Mouse (Mus musculus): ENCODE measurements around the gene Hk3. TPM values are rescaled to one million over a fixed set of nuclear protein-coding genes. Genes with fewer than 3 reads are reported as not detected.

The Hk3 gene
- 1.1 and 1.4 TPM in 2 replicates for polyA plus RNA-seq (2016; fragmentation: Nextera tagmentation; extraction: Ambion mirVana)

DNA sequence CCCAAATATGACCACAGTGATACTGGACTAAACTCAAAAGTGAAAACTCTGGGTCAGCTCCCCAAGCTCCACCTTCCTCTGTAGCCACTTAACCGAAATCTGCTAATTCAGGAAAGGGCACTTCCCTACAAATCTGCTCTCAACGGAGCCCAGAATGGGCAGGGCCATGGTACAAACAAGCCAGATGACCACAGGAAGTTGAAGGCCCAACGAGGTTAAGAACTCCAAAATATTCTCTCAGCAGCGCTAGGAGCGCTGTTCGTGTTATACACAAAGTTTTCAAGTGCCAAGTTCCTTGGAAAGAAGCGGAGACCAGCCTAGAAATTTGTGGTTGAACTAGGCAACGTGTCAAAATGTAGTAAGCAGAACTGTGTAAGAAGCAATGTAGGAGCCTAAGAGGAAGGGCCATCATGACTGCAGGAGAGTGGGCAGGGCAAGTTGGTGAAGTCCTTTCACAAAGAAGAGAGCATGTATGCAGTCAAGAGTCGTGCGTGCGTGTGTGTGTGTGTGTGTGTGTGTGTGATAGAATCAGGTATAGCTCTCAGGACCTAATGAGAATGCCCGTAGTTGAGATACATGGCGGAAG is at the start of gene Hk3:
TSS of gene Hk3 (minus strand) at position 192 of the 586 bp plus-strand sequence.
- Histone ChIP-seq H3K4me1 (peaks cover 14% of the 10 kb centered on the region), H3K36me3 (peaks cover 9% of the 10 kb centered on the region), H3K27me3 (ENCODE audit: low read depth, poor library complexity, severe bottlenecking) (no peaks in the 10 kb centered on the region; the same call in 1 of the 2 replicates), H3K9me3 (replicated peaks) (no peaks in the 10 kb centered on the region), H3K27ac (replicated peaks) (no peak within 1 kb of the TSS), H3K4me3 (no peak within 1 kb of the TSS)
- no peak for DNase-seq (ENCODE audit: low spot score)
- 90% methylated on average over 13 of the region's 13 CpGs for WGBS

GRCm38 (mm10) chr13:55069719-55070118 is 48.5 kb upstream of the Hk3 start:
- no peaks in the 10 kb centered on the region for H3K36me3 ChIP-seq
- no peaks in the 10 kb centered on the region for H3K27me3 ChIP-seq (ENCODE audit: low read depth, poor library complexity, severe bottlenecking)
- no peaks in the 10 kb centered on the region for H3K4me1 ChIP-seq
- no peak for DNase-seq (ENCODE audit: low spot score)
- no peaks in the 10 kb centered on the region for H3K9me3 ChIP-seq (replicated peaks)
- no peak overlapping the region for H3K27ac ChIP-seq (replicated peaks)
- no peak overlapping the region for H3K4me3 ChIP-seq
- WGBS: 67% methylated on average over 7 of the region's 7 CpGs

- H3K4me1 ChIP-seq: no peaks in the 10 kb centered on the region
- no peaks in the 10 kb centered on the region for H3K27me3 ChIP-seq (ENCODE audit: low read depth, poor library complexity, severe bottlenecking)
- H3K4me3 ChIP-seq: no peak overlapping the region
- DNase-seq (ENCODE audit: low spot score): no peak
- WGBS: 92% methylated on average over 2 of the region's 2 CpGs
- H3K9me3 ChIP-seq (replicated peaks): no peaks in the 10 kb centered on the region
- peaks cover 11% of the 10 kb centered on the region; the same call in 1 of the 2 replicates for H3K36me3 ChIP-seq
- no peak overlapping the region for H3K27ac ChIP-seq (replicated peaks)
Measured at GRCm38 (mm10) chr13:55063276-55063675, 42.1 kb upstream of the Hk3 start.

- H3K27ac ChIP-seq (replicated peaks): no peak overlapping the region
- DNase-seq (ENCODE audit: low spot score): no peak
Measured at GRCm38 (mm10) chr13:55058042-55058441, 36.9 kb upstream of the Hk3 start.

DNA sequence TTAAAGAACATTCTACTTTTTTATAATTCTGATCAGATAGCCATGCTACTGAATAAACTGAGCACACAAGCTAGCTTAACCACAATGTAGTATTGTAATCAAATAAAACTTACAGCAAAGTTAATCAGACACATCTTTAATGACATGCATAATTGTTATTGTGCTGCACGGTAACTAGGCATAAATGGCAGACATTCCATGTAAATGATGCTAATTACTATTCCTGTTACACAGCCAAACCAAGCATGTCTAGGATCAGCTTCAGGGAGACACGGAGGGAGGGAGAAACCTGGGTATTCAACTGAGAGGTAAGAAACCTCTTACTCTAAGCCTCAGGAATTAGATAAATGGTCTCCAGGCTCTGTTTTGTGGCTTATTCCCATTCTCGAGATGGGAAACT is 26.5 kb upstream of the Hk3 start:
- Histone ChIP-seq H3K27me3 (ENCODE audit: low read depth, poor library complexity, severe bottlenecking) (no peaks in the 10 kb centered on the region), H3K4me3 (no peak overlapping the region), H3K9me3 (replicated peaks) (no peaks in the 10 kb centered on the region), H3K36me3 (peaks cover 21% of the 10 kb centered on the region), H3K4me1 (no peaks in the 10 kb centered on the region), H3K27ac (replicated peaks) (no peak overlapping the region)
- whole genome bisulfite sequencing: 85% methylated on average over 3 of the region's 3 CpGs
- no peak for DNase-seq (ENCODE audit: low spot score)

More at GRCm38 (mm10) chr13:55058042-55058441, 36.9 kb upstream of the Hk3 start:
- no peaks in the 10 kb centered on the region for H3K27me3 ChIP-seq (ENCODE audit: low read depth, poor library complexity, severe bottlenecking)
- WGBS: 90% methylated on average over 2 of the region's 2 CpGs
- no peak overlapping the region for H3K4me3 ChIP-seq
- no peaks in the 10 kb centered on the region for H3K4me1 ChIP-seq
- no peaks in the 10 kb centered on the region for H3K9me3 ChIP-seq (replicated peaks)
- H3K36me3 ChIP-seq: peaks cover 28% of the 10 kb centered on the region

DNA sequence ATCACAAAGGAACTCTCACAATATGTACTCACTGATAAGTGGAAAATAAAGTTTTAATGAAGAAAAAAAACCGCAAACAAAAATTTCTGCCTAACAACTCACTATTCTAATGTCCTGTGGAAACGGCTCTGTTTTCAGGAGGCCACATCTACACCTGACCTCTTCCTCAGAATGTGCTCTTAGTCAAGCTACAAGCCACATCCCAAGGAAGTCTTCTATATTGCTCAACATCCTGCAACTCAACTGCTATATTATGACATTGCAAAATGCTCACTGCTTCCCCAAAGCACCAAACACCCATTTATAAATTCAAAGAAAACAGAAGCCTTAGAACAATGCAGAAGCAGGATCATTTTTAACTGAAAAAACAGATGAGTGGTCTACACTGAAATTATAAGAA is 18.8 kb upstream of the Hk3 start:
- DNase-seq (ENCODE audit: low spot score): no peak
- Histone ChIP-seq H3K36me3 (peaks cover 19% of the 10 kb centered on the region), H3K27ac (replicated peaks) (no peak overlapping the region), H3K4me3 (no peak overlapping the region), H3K27me3 (ENCODE audit: low read depth, poor library complexity, severe bottlenecking) (no peaks in the 10 kb centered on the region), H3K4me1 (no peaks in the 10 kb centered on the region), H3K9me3 (replicated peaks) (no peaks in the 10 kb centered on the region)
- 94% methylated on average over 2 of the region's 2 CpGs for WGBS

DNA sequence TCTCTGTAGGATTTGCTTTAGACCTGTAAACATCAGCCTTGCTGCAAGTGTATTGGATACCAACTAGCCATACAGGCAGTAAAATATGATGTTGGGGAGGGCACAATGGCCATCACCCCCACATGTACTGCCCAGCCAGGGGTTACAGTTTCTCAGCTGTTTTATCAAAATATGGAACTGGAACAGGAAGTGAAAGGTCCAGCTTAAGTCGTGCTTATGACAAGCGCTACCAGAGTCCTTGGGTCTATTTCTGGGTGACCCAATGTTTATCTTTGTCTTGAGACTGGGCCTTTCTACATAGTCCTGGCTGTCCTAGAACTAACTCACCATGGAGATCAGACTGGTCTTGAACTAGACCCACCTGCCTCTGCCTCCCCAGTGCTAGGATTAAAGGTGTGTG is 3.0 kb upstream of the Hk3 start:
- peaks cover 24% of the 10 kb centered on the region for H3K36me3 ChIP-seq
- no peak overlapping the region for H3K4me3 ChIP-seq
- no peaks in the 10 kb centered on the region for H3K9me3 ChIP-seq (replicated peaks)
- H3K4me1 ChIP-seq: peaks cover 11% of the 10 kb centered on the region
- H3K27me3 ChIP-seq (ENCODE audit: low read depth, poor library complexity, severe bottlenecking): no peaks in the 10 kb centered on the region
- DNase-seq (ENCODE audit: low spot score): no peak
- no peak overlapping the region for H3K27ac ChIP-seq (replicated peaks)
- WGBS: 93% methylated on average over 2 of the region's 2 CpGs

- DNase-seq (ENCODE audit: low spot score): no peak
- H3K36me3 ChIP-seq: peaks cover 12% of the 10 kb centered on the region
- WGBS: 85% methylated on average over 9 of the region's 9 CpGs
- H3K9me3 ChIP-seq (replicated peaks): no peaks in the 10 kb centered on the region
- no peak overlapping the region for H3K4me3 ChIP-seq
- no peak overlapping the region for H3K27ac ChIP-seq (replicated peaks)
- H3K4me1 ChIP-seq: peaks cover 14% of the 10 kb centered on the region
- H3K27me3 ChIP-seq (ENCODE audit: low read depth, poor library complexity, severe bottlenecking): no peaks in the 10 kb centered on the region
Measured at GRCm38 (mm10) chr13:55022715-55023114, 1.5 kb upstream of the Hk3 start.

GRCm38 (mm10) chr13:55022256-55022655 is 1.1 kb upstream of the Hk3 start:
- Histone ChIP-seq H3K4me3 (no peak overlapping the region), H3K4me1 (peaks cover 14% of the 10 kb centered on the region), H3K27ac (replicated peaks) (no peak overlapping the region), H3K9me3 (replicated peaks) (no peaks in the 10 kb centered on the region), H3K36me3 (peaks cover 10% of the 10 kb centered on the region), H3K27me3 (ENCODE audit: low read depth, poor library complexity, severe bottlenecking) (no peaks in the 10 kb centered on the region; the same call in 1 of the 2 replicates)
- no peak for DNase-seq (ENCODE audit: low spot score)
- 63% methylated on average over 4 of the region's 4 CpGs for WGBS

DNA sequence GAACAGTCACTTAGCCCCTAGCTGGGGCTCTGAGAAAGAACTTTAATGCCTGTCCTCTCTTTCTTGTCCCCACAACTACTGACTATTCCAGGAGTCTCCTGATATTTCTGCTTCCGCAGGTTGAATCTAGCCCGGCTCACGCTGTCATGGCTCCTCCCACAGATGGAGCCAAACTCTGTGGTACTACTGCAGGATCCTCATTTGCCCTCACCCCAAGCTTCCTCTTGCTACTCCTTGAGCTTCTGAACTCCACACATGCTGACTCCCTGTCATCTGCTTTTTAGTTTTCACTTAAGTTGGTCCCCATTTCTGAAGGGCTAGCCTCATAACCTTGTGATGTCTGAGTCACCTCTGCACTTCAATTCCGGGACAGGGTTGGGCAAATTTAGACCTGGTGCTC is 1.1 kb downstream of the Hk3 start:
- H3K4me1 ChIP-seq: peaks cover 18% of the 10 kb centered on the region
- no peak overlapping the region for H3K27ac ChIP-seq (replicated peaks)
- H3K36me3 ChIP-seq: no peaks in the 10 kb centered on the region
- H3K27me3 ChIP-seq (ENCODE audit: low read depth, poor library complexity, severe bottlenecking): peaks cover 6% of the 10 kb centered on the region
- no peak for DNase-seq (ENCODE audit: low spot score)
- H3K9me3 ChIP-seq (replicated peaks): no peaks in the 10 kb centered on the region
- no peak overlapping the region for H3K4me3 ChIP-seq
- WGBS: 93% methylated on average over 4 of the region's 4 CpGs

GRCm38 (mm10) chr13:55019181-55019580 is 2.0 kb downstream of the Hk3 start:
- Histone ChIP-seq H3K27ac (replicated peaks) (no peak overlapping the region), H3K36me3 (no peaks in the 10 kb centered on the region), H3K9me3 (replicated peaks) (no peaks in the 10 kb centered on the region), H3K4me1 (peaks cover 27% of the 10 kb centered on the region), H3K27me3 (ENCODE audit: low read depth, poor library complexity, severe bottlenecking) (peaks cover 14% of the 10 kb centered on the region), H3K4me3 (no peak overlapping the region)
- 67% methylated on average over 3 of the region's 3 CpGs for WGBS
- no peak for DNase-seq (ENCODE audit: low spot score)

GRCm38 (mm10) chr13:55018700-55019099 is 2.5 kb downstream of the Hk3 start:
- peaks cover 14% of the 10 kb centered on the region for H3K27me3 ChIP-seq (ENCODE audit: low read depth, poor library complexity, severe bottlenecking)
- no peak for DNase-seq (ENCODE audit: low spot score)
- WGBS: 90% methylated on average over 9 of the region's 9 CpGs
- H3K4me1 ChIP-seq: peaks cover 32% of the 10 kb centered on the region
- H3K4me3 ChIP-seq: no peak overlapping the region
- H3K36me3 ChIP-seq: no peaks in the 10 kb centered on the region
- no peak overlapping the region for H3K27ac ChIP-seq (replicated peaks)
- no peaks in the 10 kb centered on the region for H3K9me3 ChIP-seq (replicated peaks)

GRCm38 (mm10) chr13:55017898-55018599 is 3.1 kb downstream of the Hk3 start:
- 84% methylated on average over 8 of the region's 8 CpGs for WGBS
- H3K27me3 ChIP-seq (ENCODE audit: low read depth, poor library complexity, severe bottlenecking): peaks cover 19% of the 10 kb centered on the region

More at GRCm38 (mm10) chr13:55017898-55018599, 3.1 kb downstream of the Hk3 start:
- Histone ChIP-seq H3K4me1 (peaks cover 36% of the 10 kb centered on the region), H3K27ac (replicated peaks) (no peak overlapping the region), H3K36me3 (no peaks in the 10 kb centered on the region), H3K4me3 (no peak overlapping the region), H3K9me3 (replicated peaks) (no peaks in the 10 kb centered on the region)
- no peak for DNase-seq (ENCODE audit: low spot score)
